Mouse (Mus musculus) heart, adult 2 months (tissue): ENCODE data around the gene Cul7. TPM values are rescaled to one million over a fixed set of nuclear protein-coding genes. Genes with fewer than 3 reads are reported as not detected.

ENCODE experiments used
- DNase-seq, 2 experiments: peaks; one replicate each; pipeline ENCODE4 v3.0.0; 2021
- H3K27ac ChIP-seq: fragments of 200-600 bp; 2 replicates; pipeline ENCODE4 v1.8.1; 2022
- H3K27me3 ChIP-seq: fragments of 200-500 bp; 2 replicates; pipeline ENCODE4 v1.6.1; 2012; ENCODE audit warnings: mild to moderate bottlenecking, low read length, inconsistent platforms, mixed read lengths; ENCODE audit not compliant: control insufficient read depth, insufficient read depth
- H3K36me3 ChIP-seq: fragments of 200-500 bp; 2 replicates; pipeline ENCODE4 v1.6.1; 2012; ENCODE audit warnings: low read length, inconsistent platforms; ENCODE audit not compliant: control insufficient read depth, insufficient read depth
- H3K4me1 ChIP-seq: fragments of 200-500 bp; 2 replicates; pipeline ENCODE4 v1.6.1; 2011; ENCODE audit warnings: low read length; ENCODE audit not compliant: control insufficient read depth, insufficient read depth
- H3K4me3 ChIP-seq: fragments of 200-600 bp; 2 replicates; pipeline ENCODE4 v1.8.1; 2022
- H3K79me2 ChIP-seq: fragments of 200-500 bp; replicated peaks from 2 replicates; pipeline ENCODE4 v1.6.1; 2012; ENCODE audit warnings: mild to moderate bottlenecking, inconsistent platforms, low read length, moderate library complexity, mixed read lengths; ENCODE audit not compliant: control insufficient read depth, insufficient read depth
- H3K9ac ChIP-seq: fragments of 200-500 bp; 2 replicates; pipeline ENCODE4 v1.6.1; 2012; ENCODE audit warnings: low read depth, mild to moderate bottlenecking, control low read depth, inconsistent platforms, low read length, mixed read lengths
- CTCF ChIP-seq: fragments of 200-600 bp; IDR thresholded peaks from 2 replicates; pipeline ENCODE4 v1.8.1; 2022; ENCODE audit warnings: antibody characterized with exemption, mild to moderate bottlenecking, moderate library complexity
- EP300 ChIP-seq: fragments of 200-500 bp; IDR thresholded peaks from 2 replicates; pipeline ENCODE4 v1.6.1; 2011; ENCODE audit warnings: low read depth, low read length, control low read depth; ENCODE audit not compliant: insufficient read depth
- POLR2A ChIP-seq: fragments of 200-500 bp; IDR thresholded peaks from 2 replicates; pipeline ENCODE4 v1.6.1; 2011; ENCODE audit warnings: mild to moderate bottlenecking, low read depth, low read length, control low read depth; ENCODE audit not compliant: insufficient read depth
- WGBS: fragments of 180-500 bp; shearing (Covaris S2); methylation state at CpG from one replicate; pipeline ENCODE4 v1.1.7; 2018; 5-methylcytosine and 5-hydroxymethylcytosine counted together
- intact Hi-C: fragments of 180-260 bp; cut with DNase I; formaldehyde crosslinking; loops from one replicate; pipeline ENCODE4 v1.15.1; 2025
- polyA plus RNA-seq: library from polyadenylated mRNA; depleted of rRNA; stranded (reverse); fragments of >200 nt; gene quantifications from 2 replicates; pipeline ENCODE4 v1.2.3, GENCODE M21; 2012; rRNA removed
- total RNA-seq, 2 experiments: library from RNA; stranded (reverse); gene quantifications; 2 replicates each; pipeline ENCODE4 v1.2.3; 2021

The Cul7 gene
- total and polyA plus RNA-seq, 3 experiments: 16.8 to 23.4 (median 18.4) TPM

GRCm38 (mm10) chr17:46706375-46707089, 56.4 kb downstream of the Cul7 start:
- Histone ChIP-seq H3K4me1 (peaks cover 9% of the 10 kb centered on the region), H3K27ac (no peak overlapping the region)
- intact Hi-C loops: loop anchor here (10.0 kb wide), 1 partner anchor 382 kb away; the partner anchor contains the start of gene Abcc10

GRCm38 (mm10) chr17:46710959-46711597, 60.9 kb downstream of the Cul7 start, which contains the start of gene Pex6:
TSS of gene Pex6 (plus strand) at chr17:46711463.
- H3K27ac ChIP-seq: peak within 1 kb of the TSS; percentile 86
- H3K36me3 ChIP-seq: 0 out of 2 replicates have a peak, but pooled peaks cover 2% of the 10 kb centered on the region
- no peaks in the 10 kb centered on the region for H3K27me3 ChIP-seq
- H3K79me2 ChIP-seq: peaks cover 2% of the 10 kb centered on the region; the same call in 1 of the 2 replicates
- H3K4me1 ChIP-seq: peaks cover 3% of the 10 kb centered on the region
- peak within 1 kb of the TSS; percentile 98 for H3K9ac ChIP-seq
- 7% methylated on average over 28 of the region's 36 CpGs for WGBS
- TF ChIP-seq CTCF: no peak
- 0 out of 2 replicates have a peak, but pooled peaks have one; percentile 57 for TF ChIP-seq EP300
- peak; percentile 89 for TF ChIP-seq POLR2A
- intact Hi-C loops: loop anchor here (2.0 to 5.0 kb wide), 3 partner anchors 41 to 159 kb away; partner anchors contain the start of gene Cnpy3
- peak within 1 kb of the TSS; percentile 75 for H3K4me3 ChIP-seq
- peak; percentile 93 to 94 for DNase-seq

More at GRCm38 (mm10) chr17:46706375-46707089, 56.4 kb downstream of the Cul7 start:
- Histone ChIP-seq H3K27me3 (no peaks in the 10 kb centered on the region), H3K36me3 (no peaks in the 10 kb centered on the region), H3K9ac (no peak overlapping the region), H3K79me2 (0 out of 2 replicates have a peak, but pooled peaks cover 3% of the 10 kb centered on the region), H3K4me3 (no peak overlapping the region)
- no peak for TF ChIP-seq CTCF
- TF ChIP-seq EP300: no peak
- no peak for TF ChIP-seq POLR2A
- 85% methylated on average over 14 of the region's 14 CpGs for WGBS
- peak in 1 of 2 experiments; percentile 67 for DNase-seq

GRCm38 (mm10) chr17:46711612-46712271, 61.6 kb downstream of the Cul7 start:
- peaks cover 2% of the 10 kb centered on the region; the same call in 1 of the 2 replicates for H3K79me2 ChIP-seq
- peak overlapping the region; percentile 86 for H3K27ac ChIP-seq
- peak; percentile 60 to 62 for DNase-seq
- H3K36me3 ChIP-seq: 0 out of 2 replicates have a peak, but pooled peaks cover 2% of the 10 kb centered on the region
- TF ChIP-seq CTCF (no peak), EP300 (no peak), POLR2A (no peak)
- H3K9ac ChIP-seq: peak overlapping the region; percentile 98
- H3K27me3 ChIP-seq: no peaks in the 10 kb centered on the region
- H3K4me3 ChIP-seq: peak overlapping the region; percentile 75
- peaks cover 3% of the 10 kb centered on the region for H3K4me1 ChIP-seq
- intact Hi-C loops: loop anchor here (2.0 to 5.0 kb wide), 4 partner anchors 31 to 159 kb away; partner anchors contain the start of genes Cnpy3 and Klhdc3
- under 1% methylated on average over 67 of the region's 76 CpGs for WGBS

- no peaks in the 10 kb centered on the region for H3K27me3 ChIP-seq
- H3K27ac ChIP-seq: peak overlapping the region; percentile 86
- H3K4me1 ChIP-seq: peaks cover 1% of the 10 kb centered on the region; the same call in 1 of the 2 replicates
- peak overlapping the region; percentile 75 for H3K4me3 ChIP-seq
- H3K9ac ChIP-seq: no peak overlapping the region; the same call in 1 of the 2 replicates
- 0 out of 2 replicates have a peak, but pooled peaks cover 2% of the 10 kb centered on the region for H3K36me3 ChIP-seq
- intact Hi-C loops: loop anchor here (2.0 to 5.0 kb wide), 3 partner anchors 32 to 160 kb away; partner anchors contain the start of genes Cnpy3 and Klhdc3
- peaks cover 2% of the 10 kb centered on the region; the same call in 1 of the 2 replicates for H3K79me2 ChIP-seq
- no peak for DNase-seq
- 25% methylated on average over 7 of the region's 7 CpGs for WGBS
- TF ChIP-seq EP300 (no peak), POLR2A (no peak), CTCF (no peak)
These were observed 62.3 kb downstream of the Cul7 start for GRCm38 (mm10) chr17:46712442-46712841.

GRCm38 (mm10) chr17:46713849-46714248, 63.7 kb downstream of the Cul7 start:
- Histone ChIP-seq H3K27ac (no peak overlapping the region), H3K27me3 (no peaks in the 10 kb centered on the region), H3K9ac (no peak overlapping the region), H3K36me3 (0 out of 2 replicates have a peak, but pooled peaks cover 2% of the 10 kb centered on the region), H3K4me1 (peaks cover 1% of the 10 kb centered on the region; the same call in 1 of the 2 replicates), H3K4me3 (no peak overlapping the region), H3K79me2 (peaks cover 2% of the 10 kb centered on the region; the same call in 1 of the 2 replicates)
- no peak for DNase-seq
- WGBS: 64% methylated on average over 9 of the region's 9 CpGs
- intact Hi-C loops: loop anchor here (2.0 to 5.0 kb wide), 3 partner anchors 33 to 162 kb away; partner anchors contain the start of genes Cnpy3 and Klhdc3
- no peak for TF ChIP-seq EP300
- TF ChIP-seq POLR2A: no peak
- no peak for TF ChIP-seq CTCF

Other genes starting within 250 kb of the Cul7 start
- under 1 TPM; 0.76 to 0.82 TPM for gene Crip3, start 221.4 kb upstream of the Cul7 start, total RNA-seq
- gene Crip3, start 221.4 kb upstream of the Cul7 start, polyA plus RNA-seq: 3.5 and 3.8 TPM in 2 replicates
- gene Slc22a7, start 211.9 kb upstream of the Cul7 start, total RNA-seq: not detected
- gene Slc22a7, start 211.9 kb upstream of the Cul7 start, polyA plus RNA-seq: 0.38 TPM in 1 of 2 replicates, not detected in the other
- gene Ttbk1, start 162.7 kb upstream of the Cul7 start, total RNA-seq: under 1 TPM; 0.16 to 0.23 TPM
- gene Ttbk1, start 162.7 kb upstream of the Cul7 start, polyA plus RNA-seq: 0.21 and 0.23 TPM in 2 replicates
- 1 to 10 TPM; 1.8 to 1.9 TPM for gene Dnph1, start 153.6 kb upstream of the Cul7 start, total RNA-seq
- 0.80 and 0.97 TPM in 2 replicates for gene Dnph1, start 153.6 kb upstream of the Cul7 start, polyA plus RNA-seq
- 10 to 100 TPM; 21.6 to 21.9 TPM for gene Cul9, start 103.9 kb upstream of the Cul7 start, total RNA-seq
- gene Cul9, start 103.9 kb upstream of the Cul7 start, polyA plus RNA-seq: 20.1 and 22.7 TPM in 2 replicates
- gene Srf, start 94.2 kb upstream of the Cul7 start, total RNA-seq: 100 to 1,000 TPM in 1 of 2 experiments, 10 to 100 TPM in 1; 91.5 to 106 TPM
- 223 and 227 TPM in 2 replicates for gene Srf, start 94.2 kb upstream of the Cul7 start, polyA plus RNA-seq
- 1 to 10 TPM; 2.6 TPM for gene Ptk7, start 20.8 kb upstream of the Cul7 start, total RNA-seq
- gene Ptk7, start 20.8 kb upstream of the Cul7 start, polyA plus RNA-seq: 2.8 and 3.1 TPM in 2 replicates
- gene Klc4, start 4.3 kb upstream of the Cul7 start, total RNA-seq: 10 to 100 TPM; 23.5 to 25.7 TPM
- 20.9 and 22.3 TPM in 2 replicates for gene Klc4, start 4.3 kb upstream of the Cul7 start, polyA plus RNA-seq
- gene Mrpl2, start 4.1 kb upstream of the Cul7 start, total RNA-seq: 100 to 1,000 TPM; 112 to 132 TPM
- 71.5 and 87.8 TPM in 2 replicates for gene Mrpl2, start 4.1 kb upstream of the Cul7 start, polyA plus RNA-seq
- gene Rrp36, start 24.0 kb downstream of the Cul7 start, total RNA-seq: 10 to 100 TPM; 10.7 to 11.3 TPM
- gene Rrp36, start 24.0 kb downstream of the Cul7 start, polyA plus RNA-seq: 19.4 and 24.3 TPM in 2 replicates
- gene Mea1, start 28.5 kb downstream of the Cul7 start, total RNA-seq: 10 to 100 TPM; 45.4 to 50.3 TPM
- 35.3 and 37.8 TPM in 2 replicates for gene Mea1, start 28.5 kb downstream of the Cul7 start, polyA plus RNA-seq
- 10 to 100 TPM; 57.3 to 68.9 TPM for gene Klhdc3, start 30.6 kb downstream of the Cul7 start, total RNA-seq
- gene Klhdc3, start 30.6 kb downstream of the Cul7 start, polyA plus RNA-seq: 91.8 and 105 TPM in 2 replicates
- 10 to 100 TPM; 28.1 to 32.0 TPM for gene Ppp2r5d, start 54.8 kb downstream of the Cul7 start, total RNA-seq
- 30.8 and 40.6 TPM in 2 replicates for gene Ppp2r5d, start 54.8 kb downstream of the Cul7 start, polyA plus RNA-seq
- 10 to 100 TPM; 33.4 to 36.5 TPM for gene Pex6, start 61.1 kb downstream of the Cul7 start, total RNA-seq
- 33.7 and 34.1 TPM in 2 replicates for gene Pex6, start 61.1 kb downstream of the Cul7 start, polyA plus RNA-seq
- 1 to 10 TPM; 2.8 to 4.4 TPM for gene Gnmt, start 78.8 kb downstream of the Cul7 start, total RNA-seq
- 3.3 and 5.1 TPM in 2 replicates for gene Gnmt, start 78.8 kb downstream of the Cul7 start, polyA plus RNA-seq
- 10 to 100 TPM; 19.8 to 21.5 TPM for gene Cnpy3, start 101.9 kb downstream of the Cul7 start, total RNA-seq
- gene Cnpy3, start 101.9 kb downstream of the Cul7 start, polyA plus RNA-seq: 19.7 and 20.7 TPM in 2 replicates
- gene Ptcra, start 113.4 kb downstream of the Cul7 start, total RNA-seq: not detected
- 0.08 and 0.12 TPM in 2 replicates for gene Ptcra, start 113.4 kb downstream of the Cul7 start, polyA plus RNA-seq
- gene 2310039H08Rik, start 122.3 kb downstream of the Cul7 start, total RNA-seq: 10 to 100 TPM; 22.6 to 30.4 TPM
- 43.6 and 45.4 TPM in 2 replicates for gene 2310039H08Rik, start 122.3 kb downstream of the Cul7 start, polyA plus RNA-seq
- gene Rpl7l1, start 132.3 kb downstream of the Cul7 start, total RNA-seq: 10 to 100 TPM; 54.0 TPM
- gene Rpl7l1, start 132.3 kb downstream of the Cul7 start, polyA plus RNA-seq: 19.4 and 41.8 TPM in 2 replicates
- gene Bicral, start 208.1 kb downstream of the Cul7 start, total RNA-seq: 10 to 100 TPM; 12.3 to 15.7 TPM
- gene Bicral, start 208.1 kb downstream of the Cul7 start, polyA plus RNA-seq: 7.4 and 9.6 TPM in 2 replicates
- gene Tbcc, start 240.3 kb downstream of the Cul7 start, total RNA-seq: 10 to 100 TPM; 16.3 TPM
- gene Tbcc, start 240.3 kb downstream of the Cul7 start, polyA plus RNA-seq: 12.7 and 13.3 TPM in 2 replicates